Mouse (Mus musculus): ENCODE results near the gene Dynll1. TPM values are rescaled to one million over a fixed set of nuclear protein-coding genes. Genes with fewer than 3 reads are reported as not detected.

Dynll1 gene
- polyA plus RNA-seq, 1 experiment from 2014 or later, result 1,865 TPM

DNA sequence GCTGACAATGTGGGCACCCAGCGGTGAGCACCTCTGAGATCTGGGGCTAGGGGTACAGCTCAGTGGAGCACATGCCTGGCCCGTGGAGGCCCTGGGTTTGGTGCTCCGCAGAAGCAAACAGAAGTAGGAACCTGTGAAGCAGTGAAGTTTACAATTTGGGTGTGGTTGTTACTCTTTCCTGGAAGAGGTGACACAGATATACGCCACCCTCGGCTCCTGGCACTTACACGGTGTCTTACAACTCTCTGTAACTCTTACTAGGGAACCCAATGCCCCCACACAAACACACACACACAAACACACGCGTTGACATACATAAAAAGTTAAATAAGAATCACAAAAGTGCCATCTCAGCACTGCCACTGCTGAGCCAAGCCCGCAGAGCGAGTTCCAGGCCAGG is 4.5 kb downstream of the Dynll1 start:
- no peaks in the 10 kb centered on the region for H3K9me3 ChIP-seq (replicated peaks)
- H3K27me3 ChIP-seq (ENCODE audit: low read depth, poor library complexity, severe bottlenecking), result no peaks in the 10 kb centered on the region
- H3K4me3 ChIP-seq, result no peak overlapping the region
- no peak for DNase-seq (ENCODE audit: low spot score)
- H3K4me1 ChIP-seq, result peaks cover 32% of the 10 kb centered on the region
- WGBS, result 86% methylated on average over 10 of the region's 10 CpGs
- H3K36me3 ChIP-seq, result peaks cover 83% of the 10 kb centered on the region
- no peak overlapping the region for H3K27ac ChIP-seq

DNA sequence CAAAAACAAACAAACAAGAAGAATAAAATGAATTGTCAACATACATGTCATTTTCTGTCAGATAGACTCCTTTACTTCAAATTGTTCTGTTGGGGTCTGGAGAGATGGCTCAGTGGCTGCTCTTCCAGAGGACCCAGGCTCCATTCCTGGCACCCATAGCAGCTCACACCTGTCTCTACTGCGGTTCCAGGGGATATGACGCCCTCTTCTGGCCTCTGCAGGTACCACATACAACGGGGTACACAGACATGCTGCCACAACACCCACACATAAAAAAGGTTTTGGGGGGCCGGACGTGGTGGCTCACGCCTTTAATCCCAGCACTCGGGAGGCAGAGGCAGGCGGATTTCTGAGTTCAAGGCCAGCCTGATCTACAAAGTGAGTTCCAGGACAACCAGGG is 6.6 kb downstream of the Dynll1 start:
- 91% methylated on average over 8 of the region's 8 CpGs for WGBS

DNA sequence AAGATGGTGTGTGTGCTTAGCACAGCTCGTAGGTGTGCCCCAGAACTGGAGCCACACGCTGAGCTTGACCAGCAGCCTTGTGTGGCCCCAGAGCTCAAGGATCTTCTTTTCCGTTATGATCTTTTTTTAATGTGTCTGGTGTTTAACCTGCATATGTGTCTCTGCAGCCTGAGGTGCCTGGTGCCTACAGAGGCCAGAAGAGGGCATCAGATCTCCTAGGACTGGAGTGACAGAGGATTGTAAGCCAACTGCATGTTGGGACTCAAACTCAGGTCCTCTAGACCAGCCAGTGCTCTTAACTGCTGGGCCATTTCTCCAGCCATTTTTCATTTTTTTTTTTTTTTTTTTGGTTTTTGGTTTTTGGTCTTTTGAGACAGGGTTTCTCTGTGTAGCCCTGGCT is 16.1 kb downstream of the Dynll1 start:
- H3K4me3 ChIP-seq, result no peak overlapping the region

More for the DNA sequence above, 6.6 kb downstream of the Dynll1 start:
- DNase-seq (ENCODE audit: low spot score), result no peak
- H3K4me1 ChIP-seq, result peaks cover 19% of the 10 kb centered on the region
- H3K27me3 ChIP-seq (ENCODE audit: low read depth, poor library complexity, severe bottlenecking), result no peaks in the 10 kb centered on the region
- H3K36me3 ChIP-seq, result peaks cover 95% of the 10 kb centered on the region
- H3K27ac ChIP-seq, result no peak overlapping the region
- no peak overlapping the region for H3K4me3 ChIP-seq
- H3K9me3 ChIP-seq (replicated peaks), result no peaks in the 10 kb centered on the region

DNA sequence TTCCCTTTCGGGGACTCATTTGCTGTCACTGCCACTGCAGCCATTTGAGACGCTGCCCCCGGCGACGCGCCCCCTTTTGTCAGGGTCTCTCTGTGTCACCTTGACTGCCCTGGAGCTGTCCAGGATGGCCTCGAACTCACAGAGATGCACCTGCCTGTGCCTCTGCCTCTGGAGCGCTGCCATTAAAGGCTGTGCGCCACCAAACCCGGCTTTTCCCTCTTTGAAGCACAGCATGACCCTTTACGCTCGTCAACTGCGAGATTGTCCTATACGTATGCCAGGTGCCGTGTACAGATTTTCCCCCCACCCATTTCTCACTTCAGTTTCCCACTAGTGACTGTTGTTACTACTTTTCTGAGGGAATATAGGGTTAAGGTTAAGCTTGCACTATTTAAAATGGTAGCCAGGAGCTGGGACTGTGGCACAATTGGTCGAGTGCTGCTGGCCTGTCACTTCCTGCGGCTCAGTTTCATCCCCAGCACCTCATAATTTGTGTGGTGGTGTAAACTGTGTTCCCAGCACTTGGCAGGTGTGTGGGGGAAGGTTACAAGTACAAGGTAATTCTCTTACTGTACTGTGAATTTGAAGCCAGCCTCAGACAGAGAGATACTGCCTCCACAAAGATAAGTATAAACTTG is 20.6 kb downstream of the Dynll1 start:
- peak; percentile 53 for DNase-seq (ENCODE audit: low spot score)
- 8% methylated on average over 17 of the region's 17 CpGs for WGBS
- peak overlapping the region; percentile 86 for H3K27ac ChIP-seq
- no peaks in the 10 kb centered on the region for H3K27me3 ChIP-seq (ENCODE audit: low read depth, poor library complexity, severe bottlenecking)
- H3K9me3 ChIP-seq (replicated peaks), result no peaks in the 10 kb centered on the region
- peaks cover 26% of the 10 kb centered on the region for H3K36me3 ChIP-seq
- peaks cover 9% of the 10 kb centered on the region for H3K4me1 ChIP-seq
- H3K4me3 ChIP-seq, result peak overlapping the region; percentile 96

More for the DNA sequence above, 16.1 kb downstream of the Dynll1 start:
- no peaks in the 10 kb centered on the region for H3K27me3 ChIP-seq (ENCODE audit: low read depth, poor library complexity, severe bottlenecking)
- H3K36me3 ChIP-seq, result peaks cover 64% of the 10 kb centered on the region
- DNase-seq (ENCODE audit: low spot score), result no peak
- no peak overlapping the region for H3K27ac ChIP-seq
- H3K9me3 ChIP-seq (replicated peaks), result no peaks in the 10 kb centered on the region
- WGBS, result 94% methylated on average over 3 of the region's 3 CpGs
- peaks cover 7% of the 10 kb centered on the region for H3K4me1 ChIP-seq

GRCm38 (mm10) chr5:115279226-115280049 is 21.4 kb downstream of the Dynll1 start, which contains the start of gene Coq5:
Coq5 (plus strand) TSS chr5:115279666.
- peaks cover 9% of the 10 kb centered on the region for H3K4me1 ChIP-seq
- peaks cover 20% of the 10 kb centered on the region for H3K36me3 ChIP-seq
- peak within 1 kb of the TSS; percentile 86 for H3K27ac ChIP-seq
- no peaks in the 10 kb centered on the region for H3K27me3 ChIP-seq (ENCODE audit: low read depth, poor library complexity, severe bottlenecking)
- DNase-seq (ENCODE audit: low spot score), result peak; percentile 88
- no peaks in the 10 kb centered on the region for H3K9me3 ChIP-seq (replicated peaks)
- WGBS, result 4% methylated on average over 45 of the region's 45 CpGs
- peak within 1 kb of the TSS; percentile 96 for H3K4me3 ChIP-seq

GRCm38 (mm10) chr5:115278785-115279184 is 22.0 kb downstream of the Dynll1 start:
- peaks cover 13% of the 10 kb centered on the region for H3K36me3 ChIP-seq
- no peak for DNase-seq (ENCODE audit: low spot score)
- WGBS, result 77% methylated on average over 2 of the region's 2 CpGs
- no peak overlapping the region for H3K27ac ChIP-seq
- H3K4me3 ChIP-seq, result no peak overlapping the region
- H3K9me3 ChIP-seq (replicated peaks), result no peaks in the 10 kb centered on the region
- no peaks in the 10 kb centered on the region for H3K27me3 ChIP-seq (ENCODE audit: low read depth, poor library complexity, severe bottlenecking)
- H3K4me1 ChIP-seq, result peaks cover 9% of the 10 kb centered on the region

DNA sequence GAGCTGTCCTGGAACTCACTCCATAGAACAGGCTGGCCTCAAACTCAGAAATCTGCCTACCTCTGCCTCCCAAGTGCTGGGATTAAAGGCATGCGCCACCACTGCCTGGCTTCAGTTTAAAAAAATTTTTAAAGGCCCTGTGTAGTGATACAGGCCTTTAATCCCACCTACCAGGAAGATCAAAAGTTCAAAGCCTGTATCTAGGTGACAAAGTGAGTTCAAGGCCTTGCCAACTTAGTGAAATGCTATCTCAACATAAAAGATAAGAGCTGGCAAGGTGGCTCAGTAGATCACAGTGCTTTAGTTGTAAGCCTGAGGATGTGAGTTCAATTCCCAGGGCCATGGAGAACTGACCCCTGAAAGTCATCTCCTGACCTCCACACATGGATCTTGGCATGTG is 22.7 kb downstream of the Dynll1 start:
- Histone ChIP-seq H3K27ac (no peak overlapping the region), H3K36me3 (peaks cover 6% of the 10 kb centered on the region), H3K9me3 (replicated peaks) (no peaks in the 10 kb centered on the region), H3K27me3 (ENCODE audit: low read depth, poor library complexity, severe bottlenecking) (no peaks in the 10 kb centered on the region), H3K4me1 (peaks cover 16% of the 10 kb centered on the region), H3K4me3 (no peak overlapping the region)
- WGBS, result 74% methylated on average over 1 of the region's 1 CpGs
- no peak for DNase-seq (ENCODE audit: low spot score)

DNA sequence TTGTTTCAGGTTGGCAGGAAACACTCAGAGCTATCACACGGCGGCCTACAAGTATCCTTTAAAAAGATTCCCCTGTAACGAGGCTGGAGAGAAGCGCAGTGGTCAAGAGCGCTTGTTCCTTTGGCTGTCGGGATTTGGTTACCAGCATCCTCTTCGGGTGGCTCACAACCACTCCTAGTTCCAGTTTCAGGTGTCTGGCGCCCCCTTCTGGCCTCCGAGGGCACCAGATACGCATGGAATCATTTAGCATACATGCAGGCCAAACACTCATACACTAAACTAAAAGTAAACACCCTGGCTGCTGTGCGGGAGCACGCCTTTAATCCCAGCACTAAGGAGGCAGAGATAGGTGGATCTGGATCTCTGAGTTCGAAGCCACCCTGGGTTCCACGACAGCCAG is 24.8 kb downstream of the Dynll1 start:
- Histone ChIP-seq H3K27ac (no peak overlapping the region), H3K9me3 (replicated peaks) (no peaks in the 10 kb centered on the region), H3K36me3 (0 out of 2 replicates have a peak, but pooled peaks cover 2% of the 10 kb centered on the region), H3K4me3 (no peak overlapping the region), H3K4me1 (peaks cover 24% of the 10 kb centered on the region), H3K27me3 (ENCODE audit: low read depth, poor library complexity, severe bottlenecking) (no peaks in the 10 kb centered on the region)
- DNase-seq (ENCODE audit: low spot score), result peak; percentile 71
- 32% methylated on average over 14 of the region's 14 CpGs for WGBS

- peaks cover 11% of the 10 kb centered on the region for H3K36me3 ChIP-seq
- 92% methylated on average over 1 of the region's 1 CpGs for WGBS
- peaks cover 30% of the 10 kb centered on the region for H3K4me1 ChIP-seq
- H3K27me3 ChIP-seq (ENCODE audit: low read depth, poor library complexity, severe bottlenecking), result no peaks in the 10 kb centered on the region
- DNase-seq (ENCODE audit: low spot score), result no peak
- H3K4me3 ChIP-seq, result no peak overlapping the region
- no peaks in the 10 kb centered on the region for H3K9me3 ChIP-seq (replicated peaks)
- H3K27ac ChIP-seq, result no peak overlapping the region
Measured at GRCm38 (mm10) chr5:115274771-115275170, 26.0 kb downstream of the Dynll1 start.

DNA sequence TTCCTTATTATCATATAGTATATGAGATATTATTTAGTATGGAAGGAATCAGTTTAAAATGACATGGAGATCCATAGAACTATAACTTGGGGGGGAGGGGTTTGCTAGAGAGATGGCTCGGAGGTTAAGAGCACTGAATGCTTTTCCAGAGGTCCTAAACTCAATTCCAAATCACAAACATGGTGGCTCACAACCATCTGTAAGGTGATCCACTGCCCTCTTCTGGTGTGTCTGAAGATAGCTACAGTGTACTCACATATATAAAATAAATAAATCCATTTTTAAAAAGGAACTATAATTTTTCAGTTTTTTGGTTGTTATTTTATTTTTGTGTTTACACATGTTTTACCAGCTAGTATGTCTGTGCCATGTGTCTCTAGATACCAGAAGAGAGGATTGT is 26.4 kb downstream of the Dynll1 start:
- H3K27ac ChIP-seq, result no peak overlapping the region
- H3K4me1 ChIP-seq, result peaks cover 34% of the 10 kb centered on the region
- no peaks in the 10 kb centered on the region for H3K9me3 ChIP-seq (replicated peaks)
- peaks cover 15% of the 10 kb centered on the region for H3K36me3 ChIP-seq
- WGBS, result 88% methylated on average over 1 of the region's 1 CpGs
- DNase-seq (ENCODE audit: low spot score), result no peak
- H3K4me3 ChIP-seq, result no peak overlapping the region
- no peaks in the 10 kb centered on the region for H3K27me3 ChIP-seq (ENCODE audit: low read depth, poor library complexity, severe bottlenecking)

DNA sequence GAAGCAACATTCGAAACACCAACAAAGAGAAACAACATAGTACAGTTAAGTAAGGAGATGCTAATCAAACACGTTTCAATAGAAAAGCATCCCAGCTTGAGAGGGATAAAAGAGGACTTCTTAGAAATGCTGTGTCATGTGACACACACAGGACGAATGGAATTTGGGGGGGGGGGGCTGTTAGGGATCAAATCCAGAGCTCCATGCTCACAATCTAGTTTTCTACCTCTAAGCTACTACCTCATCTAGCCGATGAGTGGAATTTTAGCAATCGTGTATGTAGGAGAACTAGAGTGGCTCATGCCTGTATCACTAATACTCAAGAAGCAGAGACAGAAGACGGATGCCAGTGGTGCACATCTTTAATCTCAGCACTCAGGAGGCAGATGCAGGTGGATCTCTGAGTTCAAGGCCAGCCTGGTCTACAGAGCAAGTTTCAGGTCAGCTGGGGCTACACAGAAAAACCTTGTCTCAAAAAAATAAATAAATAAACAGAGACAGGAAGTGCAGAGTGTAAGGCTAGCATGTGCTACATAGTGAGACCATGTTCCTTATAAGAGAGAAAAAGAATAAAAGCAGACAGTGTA is 27.2 kb downstream of the Dynll1 start:
- DNase-seq (ENCODE audit: low spot score), result no peak
- H3K4me1 ChIP-seq, result peaks cover 35% of the 10 kb centered on the region
- no peaks in the 10 kb centered on the region for H3K27me3 ChIP-seq (ENCODE audit: low read depth, poor library complexity, severe bottlenecking)
- WGBS, result 80% methylated on average over 6 of the region's 6 CpGs
- peak overlapping the region; percentile 95 for H3K27ac ChIP-seq
- H3K36me3 ChIP-seq, result peaks cover 22% of the 10 kb centered on the region
- no peaks in the 10 kb centered on the region for H3K9me3 ChIP-seq (replicated peaks)
- H3K4me3 ChIP-seq, result peak overlapping the region; percentile 97; the same call in 1 of the 2 replicates

DNA sequence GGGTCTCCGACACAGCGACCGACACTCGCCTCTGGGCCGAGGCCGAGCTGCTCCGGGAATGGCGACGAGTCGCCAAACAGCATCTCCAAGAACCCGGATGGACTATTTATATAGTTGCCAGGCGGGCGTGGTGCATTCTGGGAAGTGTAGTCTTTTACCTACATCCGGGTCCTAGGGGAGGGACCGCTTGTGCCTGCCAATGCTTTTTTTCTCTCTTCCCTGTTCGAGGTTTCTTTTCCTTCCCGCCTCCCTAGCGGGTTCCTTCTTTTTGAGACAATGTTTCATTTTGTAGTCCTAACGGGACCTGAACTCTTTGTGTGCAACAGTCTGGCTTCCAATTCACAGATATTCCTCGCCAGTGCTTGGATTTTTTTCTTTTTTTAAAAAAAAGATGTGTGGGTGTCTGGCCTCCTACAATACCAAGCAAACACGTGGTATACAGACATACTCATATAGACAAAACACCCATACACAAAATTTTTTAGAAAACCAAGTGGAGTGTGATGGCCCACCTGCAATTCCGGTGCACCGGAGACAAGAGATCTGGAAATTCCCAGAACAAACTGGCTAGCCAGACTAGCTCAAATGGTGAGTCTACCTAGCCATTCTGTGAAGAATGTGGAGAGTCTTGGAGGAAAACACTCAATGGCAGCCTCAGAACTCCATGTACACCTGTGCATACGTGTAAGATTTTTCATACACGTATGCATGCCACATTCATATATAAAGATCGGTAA is 27.8 kb downstream of the Dynll1 start, which contains the start of gene Rnf10:
Rnf10 (minus strand) TSS at position 87 of the 737 bp plus-strand sequence.
- Histone ChIP-seq H3K4me1 (peaks cover 35% of the 10 kb centered on the region), H3K36me3 (peaks cover 29% of the 10 kb centered on the region), H3K9me3 (replicated peaks) (no peaks in the 10 kb centered on the region), H3K4me3 (peak within 1 kb of the TSS; percentile 97), H3K27me3 (ENCODE audit: low read depth, poor library complexity, severe bottlenecking) (no peaks in the 10 kb centered on the region), H3K27ac (peak within 1 kb of the TSS; percentile 95)
- peak; percentile 99 for DNase-seq (ENCODE audit: low spot score)
- 16% methylated on average over 26 of the region's 26 CpGs for WGBS
